Mouse (Mus musculus) frontal cortex, postnatal 36 days (tissue): ENCODE data around the gene Bmp5.
A peak's percentile ranks its signal among the peaks of the same experiment; 100 is the strongest.
"Not testable (repeated sequence)": the region's sequence is repeated elsewhere in the genome, so short reads cannot be mapped to it uniquely, and the experiment has no call there.

Source experiments
- DNase-seq, 2 experiments: peaks; one replicate each; pipeline ENCODE4 v3.0.0; 2022; ENCODE audit warnings: low spot score in 2 of 2

Gene Bmp5

DNA sequence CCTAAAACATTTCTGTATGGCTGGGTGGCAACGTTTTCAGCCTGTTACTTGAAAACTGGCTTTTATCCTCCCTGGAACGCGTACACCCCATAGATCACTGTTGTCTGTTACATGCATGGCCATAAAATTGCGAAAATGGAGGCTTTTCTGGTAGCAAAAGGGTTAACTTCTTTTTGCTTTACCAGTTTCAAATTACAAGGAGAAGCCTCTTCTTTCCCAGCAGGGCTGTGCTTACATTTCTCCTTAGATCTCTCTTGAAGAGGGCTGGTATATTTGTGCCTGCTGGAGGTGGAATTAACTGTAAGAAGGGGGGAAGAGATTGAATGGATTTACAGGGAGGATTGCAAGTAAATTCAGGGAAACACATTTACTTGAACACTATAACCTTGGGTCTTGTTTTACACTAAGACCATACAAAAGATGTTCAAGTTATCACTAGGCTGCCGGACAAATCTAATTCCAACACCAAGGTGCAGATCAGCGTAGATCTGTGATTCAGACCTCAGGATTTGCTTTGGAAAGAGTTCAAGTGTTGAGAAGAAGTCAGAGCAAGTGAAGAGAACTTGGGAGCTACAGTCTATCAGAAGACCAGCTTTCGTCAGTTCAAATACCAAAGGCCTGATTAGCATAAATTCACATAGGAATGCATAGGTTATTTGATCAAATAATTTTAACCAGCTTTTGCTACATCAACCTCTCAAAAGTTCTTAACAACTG lies at the start of gene Bmp5:
Gene Bmp5 (plus strand): TSS at position 236 of the 717 bp plus-strand sequence.
- DNase-seq = no peak

DNA sequence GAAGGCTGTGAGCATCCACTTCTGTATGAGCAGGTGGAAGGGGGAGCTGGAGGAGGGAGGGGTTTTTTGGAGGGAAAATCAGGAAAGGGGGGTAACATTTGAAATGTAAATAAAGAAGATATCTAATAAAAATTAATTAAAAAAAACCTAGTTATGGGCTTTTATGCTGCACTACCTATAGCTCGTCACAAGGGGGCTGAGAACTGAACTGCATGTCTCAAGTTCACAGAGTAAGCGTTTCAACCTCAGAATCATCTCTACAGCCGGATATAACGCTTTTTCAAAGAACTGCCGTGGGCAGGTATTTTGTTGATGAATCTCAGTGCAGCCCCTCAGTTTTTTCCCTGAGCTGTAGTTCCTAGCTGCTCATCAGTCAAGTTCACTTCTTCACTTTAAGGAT lies 15.1 kb upstream of the Bmp5 start:
- peak; percentile 3 to 10 for DNase-seq

DNA sequence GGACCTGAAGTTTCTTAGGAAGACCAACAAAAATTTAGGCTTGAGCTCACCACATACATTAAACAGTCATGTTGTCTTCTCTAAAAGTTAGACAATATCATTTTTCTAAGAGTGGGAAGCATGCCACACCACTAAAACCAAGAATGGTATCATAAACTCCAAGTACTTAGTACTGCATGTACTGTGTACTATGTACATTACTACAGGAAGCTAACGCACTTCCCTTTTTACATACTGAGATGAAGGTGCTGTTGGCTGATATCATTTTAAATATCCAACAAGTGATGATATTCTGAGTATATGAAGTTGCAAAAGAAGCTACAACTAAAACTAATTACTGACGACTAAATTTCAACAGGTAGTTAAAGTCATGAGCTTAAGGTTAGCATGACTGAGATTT lies 13.6 kb upstream of the Bmp5 start:
- DNase-seq = no peak

DNA sequence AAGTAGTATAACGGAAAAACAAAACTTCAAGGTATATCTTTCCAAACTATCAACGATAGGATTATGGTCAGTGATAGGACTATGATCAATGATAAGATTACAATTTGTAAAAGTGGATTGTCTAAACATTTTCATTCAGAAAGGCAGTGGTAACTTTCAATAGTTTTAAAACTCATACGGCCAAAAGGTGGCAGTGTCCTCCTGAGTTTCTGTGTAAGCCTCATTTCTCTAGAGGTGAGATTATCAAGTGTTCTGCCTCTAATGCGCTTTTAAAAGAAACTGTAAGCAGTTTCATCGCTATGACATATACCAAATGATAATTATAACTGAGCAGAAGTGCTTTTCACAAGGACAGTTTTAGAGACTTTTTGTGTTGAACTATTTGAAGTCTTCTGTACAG lies 12.7 kb upstream of the Bmp5 start:
- DNase-seq = peak in 1 of 2 experiments; percentile 49

DNA sequence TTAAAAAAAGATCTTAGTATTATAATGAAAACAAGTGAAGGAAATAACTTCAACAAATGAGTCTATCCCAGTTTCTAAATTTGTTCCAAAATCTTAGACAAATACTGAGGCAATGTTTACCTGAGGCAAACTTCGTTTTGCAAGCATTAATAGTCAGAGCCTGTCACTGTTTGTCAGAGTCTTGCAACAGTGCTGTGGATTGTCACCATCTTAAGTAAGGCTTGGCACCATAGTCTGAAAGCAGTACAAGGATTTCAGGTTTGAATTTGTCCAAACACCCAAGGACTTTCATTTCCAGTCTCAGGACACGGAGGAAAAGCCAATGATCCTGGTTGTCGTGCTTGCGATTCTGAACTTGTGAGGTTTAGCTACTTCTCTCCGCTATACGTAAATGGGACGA lies 10.4 kb upstream of the Bmp5 start:
- no peak for DNase-seq

DNA sequence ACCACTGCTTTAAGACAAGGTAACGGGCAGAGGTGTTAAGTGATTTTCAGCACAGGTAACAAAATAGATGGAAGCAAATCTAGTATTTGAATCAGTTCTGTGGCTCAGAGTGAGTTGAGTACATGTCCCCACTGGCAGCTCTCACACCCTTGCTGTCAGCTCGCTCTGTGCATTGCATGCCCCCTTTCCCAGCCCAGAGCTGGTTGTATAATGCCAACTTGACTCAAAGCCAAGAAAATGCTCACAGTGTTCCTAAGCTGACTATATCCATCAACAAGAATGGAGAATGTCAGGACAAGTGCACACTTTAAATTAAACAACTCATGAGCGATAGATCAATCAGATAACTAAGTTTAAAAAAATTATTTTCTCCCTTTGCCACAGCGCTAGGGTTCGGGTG lies 8.6 kb upstream of the Bmp5 start:
- no peak for DNase-seq

DNA sequence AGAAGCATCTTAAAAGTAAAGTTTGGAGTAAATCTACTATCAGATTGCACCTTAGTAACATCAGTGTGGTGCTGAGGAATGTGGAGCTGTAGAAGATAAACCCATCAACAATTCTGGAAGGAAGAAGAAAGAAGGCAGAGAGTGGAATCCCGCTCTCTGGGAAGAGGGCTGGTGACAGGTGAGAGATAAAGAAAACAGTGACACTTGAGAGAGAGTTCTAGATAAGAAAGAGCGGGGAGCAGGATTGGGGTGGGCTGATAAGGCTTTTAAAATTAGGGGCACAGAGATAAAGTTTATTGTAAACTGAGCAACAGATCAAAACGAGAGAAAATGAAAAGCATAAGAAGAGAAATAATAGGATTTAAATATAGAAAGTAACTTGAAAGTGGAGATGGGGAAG lies 6.1 kb upstream of the Bmp5 start:
- DNase-seq = no peak

DNA sequence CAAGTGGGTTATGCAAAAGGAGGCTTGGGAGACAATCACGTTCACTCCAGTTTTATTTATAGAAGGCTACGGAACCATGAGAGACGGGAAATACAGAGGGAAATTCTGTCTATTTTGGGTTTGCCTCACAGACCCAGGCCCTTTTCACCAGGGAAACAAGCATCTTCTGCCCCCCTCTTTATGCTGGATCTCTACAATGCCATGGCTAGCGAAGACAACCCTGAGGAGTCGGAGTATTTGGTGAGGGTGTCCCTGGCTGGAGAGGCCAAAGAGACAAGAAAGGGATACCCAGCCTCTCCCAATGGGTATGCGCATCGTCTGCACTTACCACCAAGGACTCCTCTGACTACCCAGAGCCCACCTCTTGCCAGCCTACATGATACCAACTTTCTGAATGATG lies 989 bp downstream of the Bmp5 start:
- DNase-seq = no peak

DNA sequence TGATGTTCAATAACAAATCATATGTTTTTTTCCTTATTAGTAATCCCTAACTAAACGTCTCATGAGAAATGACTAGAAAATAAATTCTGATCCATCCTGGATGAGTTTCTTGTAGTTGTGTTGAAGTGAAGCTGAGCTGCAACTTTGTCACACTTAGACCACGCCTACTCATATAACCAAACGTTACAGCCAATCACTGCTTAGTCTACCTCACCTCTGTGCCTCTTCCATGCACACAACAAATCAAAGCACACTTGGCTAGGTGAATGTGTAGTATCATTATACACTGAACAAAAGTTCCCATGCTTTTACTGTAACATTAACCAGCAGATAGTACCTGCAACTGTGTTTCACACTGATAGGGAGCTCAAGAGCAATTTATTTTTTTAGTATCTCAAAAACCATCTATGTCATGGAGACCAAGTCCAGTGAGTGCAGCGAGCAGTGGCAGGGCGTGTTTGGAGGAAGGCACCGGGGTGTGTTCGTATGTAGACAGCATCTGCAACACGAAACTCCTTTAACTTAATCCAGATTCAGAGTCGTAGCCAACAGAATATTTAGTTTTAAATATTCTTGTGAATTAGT lies 3.7 kb downstream of the Bmp5 start:
- DNase-seq = no peak

DNA sequence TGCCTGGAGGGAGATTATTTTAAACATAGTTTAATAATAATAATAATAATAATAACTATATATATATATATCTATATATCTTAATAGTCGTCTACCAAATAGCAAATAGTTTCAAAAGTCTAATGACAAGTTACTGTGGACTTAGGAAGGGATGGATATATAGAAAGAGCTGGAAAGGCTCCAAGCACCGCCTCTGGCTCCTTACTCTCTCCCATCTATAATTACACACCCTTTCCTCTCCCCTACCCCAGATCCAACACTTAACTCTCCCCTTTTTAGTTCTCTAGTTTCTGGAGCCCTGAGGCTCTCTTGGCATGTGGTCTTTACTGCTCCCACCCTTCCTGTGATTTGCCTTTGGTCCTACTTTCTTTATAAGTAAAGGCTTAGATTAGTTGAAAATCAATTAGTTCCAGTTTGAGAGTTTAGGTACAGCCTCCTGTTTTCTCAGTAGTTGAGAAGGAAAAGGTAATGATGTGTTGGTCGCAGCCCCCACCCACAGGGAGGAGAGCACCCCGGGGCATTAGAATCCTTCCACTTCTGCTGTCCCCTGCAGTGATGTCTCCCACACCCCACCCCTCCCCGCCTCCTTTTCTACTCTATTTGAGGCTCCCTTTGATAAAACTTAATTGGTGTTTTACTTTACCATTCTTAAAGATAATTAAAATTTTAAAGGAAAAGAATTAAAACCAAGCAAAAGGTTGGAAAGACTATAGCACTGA lies 5.6 kb downstream of the Bmp5 start:
- DNase-seq = no peak

DNA sequence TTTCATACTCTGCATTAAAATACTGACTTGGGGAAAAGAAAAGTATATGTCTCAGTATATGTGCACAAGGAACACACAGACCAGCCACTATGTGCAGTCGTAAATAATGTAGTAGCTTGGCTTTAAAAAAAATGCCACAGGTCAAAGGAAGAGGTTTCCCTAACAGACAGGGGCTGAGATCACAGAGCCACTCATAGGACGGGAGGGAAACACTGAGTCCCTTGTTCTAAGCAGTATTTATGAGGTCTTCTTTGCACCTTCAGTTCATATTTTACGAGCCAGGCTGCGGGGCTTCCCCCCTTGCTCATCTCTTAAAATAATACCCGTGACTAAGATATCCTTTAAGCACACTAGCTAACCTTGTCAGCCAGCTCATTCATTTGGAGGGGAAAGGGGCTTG lies 6.4 kb downstream of the Bmp5 start:
- no peak for DNase-seq

DNA sequence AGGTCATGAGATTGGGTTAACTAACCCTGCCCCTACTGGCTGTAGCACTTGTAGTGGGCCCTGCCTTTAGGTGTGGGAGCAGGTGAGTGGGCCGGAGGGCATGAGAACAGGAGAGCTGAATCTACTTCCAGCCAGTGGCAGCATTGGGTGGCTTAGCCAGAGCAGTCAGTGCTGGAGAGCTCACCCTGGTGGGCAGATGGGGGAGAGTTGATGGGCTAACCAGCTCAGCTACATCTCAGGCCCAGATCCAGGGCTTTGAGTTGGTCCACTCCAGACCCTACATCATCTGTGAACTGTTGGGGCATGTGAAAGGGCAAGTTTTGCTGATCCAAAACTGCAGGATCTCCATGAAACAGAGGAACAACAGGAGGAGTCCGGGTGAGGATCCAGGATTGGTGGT lies 8.4 kb downstream of the Bmp5 start:
- DNase-seq = no peak

DNA sequence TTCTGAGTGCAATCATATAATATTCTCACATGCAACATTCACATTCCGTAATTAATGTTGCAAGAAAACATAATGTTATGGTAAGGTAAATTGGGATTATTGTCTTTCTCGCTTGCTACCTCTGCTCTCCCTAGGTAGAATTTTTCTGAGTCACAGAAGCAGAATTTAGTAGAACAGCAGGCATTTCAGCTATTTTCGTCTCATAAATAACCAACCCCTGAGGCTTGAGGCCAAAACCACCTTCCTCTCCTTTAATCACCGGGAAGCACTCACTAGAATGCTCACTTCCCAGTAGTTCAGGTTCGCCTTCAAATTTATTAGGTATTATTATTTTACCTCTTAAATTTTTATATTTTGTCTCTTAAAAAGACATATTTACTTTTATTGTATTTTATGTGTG lies 10.8 kb downstream of the Bmp5 start:
- DNase-seq = no peak

DNA sequence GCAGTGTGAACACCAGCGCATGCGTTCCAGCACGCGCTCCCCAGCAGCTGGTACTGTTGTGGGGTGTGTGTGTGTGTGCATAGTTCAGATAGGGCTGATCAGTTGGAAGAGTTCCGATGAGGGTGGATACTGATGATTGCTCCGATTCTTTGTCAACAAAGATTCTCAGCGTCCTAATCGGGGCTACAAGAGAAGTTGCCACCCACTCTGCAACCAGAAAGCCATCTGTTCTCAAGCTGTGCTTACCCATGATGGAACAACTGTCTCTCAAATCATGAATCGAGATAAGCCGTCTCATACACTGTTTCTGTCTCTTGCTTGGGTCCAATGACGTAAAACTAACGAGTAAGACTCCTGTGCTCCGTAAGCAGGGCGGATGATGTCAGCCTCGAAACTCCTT lies 12.0 kb downstream of the Bmp5 start:
- DNase-seq = no peak

DNA sequence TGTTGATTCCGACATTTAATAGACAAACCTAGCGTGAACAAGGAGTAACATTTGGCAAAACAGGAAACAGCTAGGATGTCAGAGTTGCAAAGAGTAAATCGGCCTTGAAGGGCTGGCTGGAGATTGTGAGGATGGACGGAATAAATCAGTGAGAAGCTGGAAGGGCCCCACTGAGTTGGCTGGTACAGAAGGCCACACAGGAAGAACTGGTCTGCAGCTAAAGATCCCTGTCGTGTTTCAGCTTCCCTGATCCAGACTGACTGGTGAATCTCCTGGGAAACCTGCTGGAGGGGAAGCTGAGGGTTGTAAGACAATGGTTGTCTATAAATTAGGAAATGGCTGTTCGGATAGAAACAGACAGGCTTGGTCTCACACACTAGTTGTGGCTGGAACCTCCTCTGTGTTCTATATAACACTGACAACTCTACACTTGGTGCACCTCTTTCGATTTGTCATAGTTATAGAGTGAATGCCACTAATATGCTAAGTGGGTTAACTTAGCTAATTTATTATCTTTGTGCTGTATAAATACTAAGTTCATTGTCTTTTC lies 14.8 kb downstream of the Bmp5 start:
- no peak for DNase-seq

DNA sequence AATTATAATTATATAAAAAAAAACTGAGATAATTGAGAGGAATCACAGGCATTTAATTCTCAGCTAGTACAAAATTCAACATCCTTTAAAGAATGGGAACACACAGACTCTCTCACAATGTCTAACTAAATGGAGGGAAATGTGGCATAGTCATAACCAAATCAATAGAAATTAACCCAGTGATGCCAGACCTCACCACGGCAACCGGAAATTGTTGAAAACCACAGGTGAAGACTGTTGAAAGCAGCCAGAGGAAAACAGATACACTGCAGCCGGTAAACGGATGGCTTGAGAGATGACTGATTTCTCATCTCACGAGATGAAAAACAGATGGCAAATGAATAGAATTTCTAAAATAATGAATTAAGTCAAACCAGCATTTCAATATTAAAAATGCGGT lies 29.8 kb downstream of the Bmp5 start:
- DNase-seq = no peak

DNA sequence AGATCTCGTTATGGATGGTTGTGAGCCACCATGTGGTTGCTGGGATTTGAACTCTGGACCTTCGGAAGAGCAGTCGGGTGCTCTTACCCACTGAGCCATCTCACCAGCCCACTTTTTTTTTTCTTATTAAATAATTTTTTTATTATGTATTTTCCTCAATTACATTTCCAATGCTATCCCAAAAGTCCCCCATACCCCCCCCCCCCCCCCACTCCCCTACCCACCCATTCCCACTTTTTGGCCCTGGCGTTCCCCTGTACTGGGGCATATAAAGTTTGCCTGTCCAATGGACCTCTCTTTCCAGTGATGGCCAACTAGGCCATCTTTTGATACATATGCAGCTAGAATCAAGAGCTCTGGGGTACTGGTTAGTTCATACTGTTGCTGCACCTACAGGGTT lies 33.0 kb downstream of the Bmp5 start:
- not testable (repeated sequence) for DNase-seq

DNA sequence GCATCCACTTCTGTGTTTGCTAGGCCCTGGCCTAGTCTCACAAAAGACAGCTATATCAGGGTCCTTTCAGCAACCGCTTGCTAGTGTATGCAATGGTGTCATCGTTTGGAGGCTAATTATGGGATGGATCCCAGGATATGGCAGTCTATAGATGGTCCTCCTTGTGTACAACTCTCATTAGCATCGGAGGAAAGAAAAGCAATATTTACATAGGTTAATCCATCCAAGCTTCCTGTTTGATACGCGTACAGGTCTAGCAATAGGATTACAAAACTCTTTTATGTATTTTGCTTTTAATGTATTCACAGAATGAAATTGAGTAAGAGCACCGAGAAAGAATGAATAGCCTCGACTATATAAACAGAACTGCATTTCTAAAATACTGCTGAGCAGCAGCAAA lies 33.5 kb downstream of the Bmp5 start:
- DNase-seq = no peak

DNA sequence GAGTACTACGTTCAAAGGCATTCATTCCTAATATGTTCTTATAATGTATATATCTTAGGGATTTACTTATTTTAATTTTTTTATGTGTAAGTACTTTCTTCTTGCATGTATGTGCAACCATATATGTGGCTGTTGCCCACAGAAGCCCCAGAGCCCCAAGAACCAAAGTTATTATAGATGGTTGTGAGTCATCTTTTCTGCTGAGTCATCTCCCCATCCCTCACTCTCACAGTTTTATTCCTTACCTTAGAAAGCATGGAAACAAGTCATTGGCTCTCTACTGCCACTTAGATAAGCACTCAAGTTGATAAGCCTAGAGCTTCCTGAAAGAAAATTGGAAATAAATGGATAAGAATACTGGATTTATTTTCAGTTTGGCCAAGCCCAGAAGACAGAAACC lies 40.0 kb downstream of the Bmp5 start:
- no peak for DNase-seq

DNA sequence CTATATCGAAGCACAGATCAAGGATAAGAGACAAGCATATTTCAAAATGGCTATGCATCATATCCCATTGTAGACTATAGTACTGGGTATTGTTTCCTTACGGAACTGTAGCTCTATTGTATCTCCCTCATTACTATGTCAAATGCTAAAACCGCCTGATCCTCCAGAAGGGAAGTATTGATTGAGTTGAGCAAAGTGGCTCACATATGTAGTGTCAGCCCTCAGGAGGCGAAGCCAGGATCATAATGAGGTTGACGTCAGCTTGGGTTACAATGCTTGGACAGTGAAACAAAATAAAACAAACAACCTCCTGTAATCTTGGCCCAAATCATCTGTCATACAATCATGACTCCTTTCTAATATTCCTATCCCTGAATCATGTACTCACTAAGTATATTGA lies 43.2 kb downstream of the Bmp5 start:
- DNase-seq = no peak

DNA sequence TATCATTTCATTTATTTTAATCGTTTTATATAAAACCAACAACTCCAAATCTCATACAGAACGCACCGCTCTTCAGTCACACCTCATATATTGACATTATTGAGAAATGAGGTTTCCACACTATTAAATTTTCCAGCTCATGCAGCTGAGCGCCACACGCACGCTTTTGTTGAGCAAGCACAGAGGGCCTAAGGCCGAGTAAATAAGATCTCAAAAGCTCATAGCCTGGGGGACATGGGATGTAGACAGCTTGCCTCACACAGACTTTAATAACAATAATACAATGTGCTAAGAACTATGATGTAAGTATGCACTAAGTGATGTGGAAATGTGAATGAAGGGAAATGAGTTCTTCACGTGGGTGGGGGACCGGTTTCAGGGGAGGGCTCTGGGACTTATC lies 57.3 kb downstream of the Bmp5 start:
- no peak for DNase-seq

DNA sequence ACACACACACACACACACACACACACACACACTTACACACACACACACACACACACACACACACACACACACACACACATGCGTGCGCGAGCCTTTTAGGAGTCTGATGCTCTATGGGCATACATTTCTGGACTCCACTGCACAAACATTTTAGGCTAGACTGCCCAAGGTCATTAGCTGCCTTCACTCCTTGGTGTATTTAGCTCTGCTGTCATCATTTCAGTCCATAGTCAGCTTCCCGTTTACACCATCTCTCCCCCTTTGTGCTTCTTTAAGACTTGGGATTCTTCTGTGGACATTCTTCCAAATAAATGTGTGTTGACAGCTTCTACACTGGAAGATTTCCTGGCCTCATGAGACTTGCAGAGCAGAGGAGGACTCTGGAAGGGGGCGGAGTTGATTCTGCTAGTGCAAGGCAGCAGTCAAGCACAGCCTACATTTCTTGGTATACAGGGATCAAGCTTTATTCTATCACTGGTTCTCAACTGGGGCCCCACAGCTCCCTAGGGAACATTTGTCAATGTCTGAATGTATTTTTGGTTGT lies 58.1 kb downstream of the Bmp5 start:
- no peak for DNase-seq

DNA sequence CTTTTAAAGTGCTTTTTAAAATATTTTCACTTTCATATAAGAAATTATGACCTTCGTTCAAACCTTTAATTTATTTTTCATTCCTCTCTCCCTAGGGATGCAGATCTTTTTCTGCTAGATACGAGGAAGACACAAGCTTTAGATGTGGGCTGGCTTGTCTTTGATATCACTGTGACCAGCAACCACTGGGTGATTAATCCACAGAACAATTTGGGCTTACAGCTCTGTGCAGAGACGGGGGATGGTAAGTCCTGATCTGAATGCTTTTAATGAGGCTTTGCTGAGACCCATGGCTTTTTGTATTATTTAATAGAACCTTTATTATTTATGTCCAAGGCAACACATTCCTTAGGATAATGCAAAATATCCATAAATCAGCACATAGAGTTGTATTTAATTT lies 64.3 kb downstream of the Bmp5 start:
- DNase-seq = no peak
